Mouse (Mus musculus) embryonic fibroblast, embryonic 13.5 days (primary cell): Measurements from ENCODE around the gene Tsc22d1. TPM values are rescaled to one million over a fixed set of nuclear protein-coding genes. Genes with fewer than 3 reads are reported as not detected.

Experiments used
- H3K27ac ChIP-seq: 2 replicates; pipeline ENCODE4 v1.5.1; 2012; ENCODE audit warnings: low read length, control low read depth, inconsistent platforms; ENCODE audit not compliant: insufficient read depth
- H3K4me1 ChIP-seq: 2 replicates; pipeline ENCODE4 v1.6.1; 2011; ENCODE audit warnings: low read length; ENCODE audit not compliant: control insufficient read depth, insufficient read depth
- H3K4me3 ChIP-seq: 2 replicates; pipeline ENCODE4 v1.5.1; 2011; ENCODE audit warnings: mild to moderate bottlenecking, control low read depth, low read length; ENCODE audit not compliant: insufficient read depth
- CTCF ChIP-seq: IDR thresholded peaks from 2 replicates; pipeline ENCODE4 v1.5.1; 2011; ENCODE audit warnings: mild to moderate bottlenecking, control low read depth, low read length, moderate library complexity, borderline replicate concordance; ENCODE audit not compliant: insufficient read depth
- POLR2A ChIP-seq: IDR thresholded peaks from 2 replicates; pipeline ENCODE4 v1.6.1; 2011; ENCODE audit warnings: low read depth, mild to moderate bottlenecking, control low read depth, low read length, moderate library complexity
- polyA plus RNA-seq: library from polyadenylated mRNA; stranded (reverse); fragments of >200 nt; gene quantifications from 2 replicates; pipeline ENCODE4 v1.2.4, GENCODE M21; 2011; ENCODE audit warnings: low read depth; ENCODE audit not compliant: missing spikeins, insufficient read length

Tsc22d1 gene
- polyA plus RNA-seq, 1 experiment = 370 TPM

DNA sequence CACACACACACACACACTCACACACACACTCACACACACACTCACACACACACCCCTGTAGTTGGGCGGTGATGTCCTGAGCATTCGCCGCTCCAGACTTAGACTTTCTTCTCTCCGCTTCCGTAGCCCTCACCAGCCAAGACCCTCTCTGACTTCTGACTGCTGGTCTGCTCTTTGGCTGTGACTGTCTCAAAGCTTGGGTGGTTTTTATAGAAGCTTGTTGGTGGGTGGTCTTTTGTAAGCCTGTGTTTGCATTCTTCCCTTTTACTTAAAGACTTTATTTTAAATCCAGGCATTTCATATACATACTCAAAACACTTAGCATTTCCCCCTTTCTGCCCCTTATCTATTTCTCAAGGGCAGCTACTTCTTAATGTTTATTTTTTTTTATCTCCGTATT, 84.7 kb downstream of the Tsc22d1 start:
- Histone ChIP-seq H3K27ac (no peak overlapping the region), H3K4me1 (no peaks in the 10 kb centered on the region), H3K4me3 (no peak overlapping the region)
- TF ChIP-seq POLR2A (no peak), CTCF (no peak)

DNA sequence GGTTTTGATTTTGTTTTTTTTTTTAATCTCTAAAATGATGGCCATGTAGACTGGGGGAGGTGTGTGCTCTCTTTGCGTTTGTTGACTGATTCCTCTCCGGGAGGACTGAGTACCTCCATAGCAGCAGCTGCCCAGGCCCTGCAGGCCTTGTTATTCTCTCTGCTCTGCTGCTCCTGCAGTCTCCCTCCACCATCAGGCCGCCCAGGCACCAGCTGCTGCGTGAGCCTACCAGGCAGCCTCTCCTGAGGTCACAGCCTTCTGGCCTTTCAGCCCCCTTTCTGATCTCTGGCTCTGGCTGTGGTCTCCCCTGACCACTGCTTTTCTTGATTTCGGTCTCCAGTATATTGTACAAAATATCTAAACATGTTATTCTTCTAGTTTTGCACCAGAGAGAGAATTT, 85.3 kb downstream of the Tsc22d1 start:
- Histone ChIP-seq H3K4me1 (no peaks in the 10 kb centered on the region), H3K4me3 (no peak overlapping the region), H3K27ac (no peak overlapping the region)
- TF ChIP-seq CTCF (no peak), POLR2A (no peak)

- TF ChIP-seq POLR2A = no peak
- no peak for TF ChIP-seq CTCF
- H3K27ac ChIP-seq = peak overlapping the region; percentile 53
- no peaks in the 10 kb centered on the region for H3K4me1 ChIP-seq
- H3K4me3 ChIP-seq = peak overlapping the region; percentile 13; the same call in 1 of the 2 replicates
Observed at GRCm38 (mm10) chr14:76503231-76503851, 88.6 kb downstream of the Tsc22d1 start.

DNA sequence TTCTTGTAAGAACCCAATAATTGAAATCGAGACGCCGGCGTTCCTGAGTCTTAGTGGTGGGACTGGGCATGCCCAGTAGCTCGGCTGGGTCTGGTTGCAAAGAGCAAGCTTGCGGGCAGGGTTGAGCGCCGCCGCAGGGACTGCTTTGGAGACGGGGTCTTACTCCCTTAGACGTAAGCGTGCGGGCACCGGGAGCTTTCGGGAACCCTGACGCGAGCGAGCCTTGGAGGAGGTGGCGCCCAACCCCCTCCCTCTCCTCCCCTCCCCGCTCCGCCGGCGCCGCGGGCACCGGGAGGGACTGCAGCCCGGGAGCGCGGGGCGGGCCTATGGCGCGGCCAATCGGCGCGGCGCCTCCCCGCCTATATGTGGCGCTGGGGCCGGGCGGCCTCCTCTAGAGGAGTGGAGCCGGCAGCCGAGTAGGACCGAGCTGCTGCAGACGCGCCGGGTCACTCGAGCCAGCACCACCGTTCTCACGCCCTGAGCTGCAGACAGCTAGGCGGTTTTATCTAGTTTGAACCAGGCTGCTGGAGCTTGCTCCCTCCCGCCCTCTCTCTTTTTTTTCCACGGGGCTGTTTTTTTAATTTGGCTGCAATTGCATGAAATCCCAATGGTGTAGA, 89.5 kb downstream of the Tsc22d1 start:
- Histone ChIP-seq H3K4me3 (peak overlapping the region; percentile 90), H3K4me1 (no peaks in the 10 kb centered on the region), H3K27ac (peak overlapping the region; percentile 95)
- TF ChIP-seq CTCF (no peak), POLR2A (peak; percentile 100)

DNA sequence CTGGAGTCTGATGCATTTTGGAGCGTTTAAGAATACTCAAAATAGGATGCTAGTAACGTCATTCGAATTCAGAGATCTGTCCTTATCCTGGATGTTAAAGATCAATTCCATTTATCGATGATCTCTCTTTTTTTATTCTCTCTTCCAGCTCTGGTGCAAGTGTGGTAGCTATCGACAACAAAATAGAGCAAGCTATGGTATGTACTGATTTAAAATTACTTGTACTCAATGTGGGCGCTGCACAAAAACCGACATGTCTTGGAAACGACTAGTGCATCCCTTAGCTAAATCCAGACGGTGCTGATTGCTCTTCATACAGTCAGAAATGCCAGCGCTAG, 90.3 kb downstream of the Tsc22d1 start:
- Histone ChIP-seq H3K27ac (peak overlapping the region; percentile 95), H3K4me1 (no peaks in the 10 kb centered on the region), H3K4me3 (peak overlapping the region; percentile 90)
- no peak for TF ChIP-seq CTCF
- 0 out of 2 replicates have a peak, but pooled peaks have one; percentile 47 for TF ChIP-seq POLR2A

GRCm38 (mm10) chr14:76505439-76506220, 90.9 kb downstream of the Tsc22d1 start:
- peak; percentile 69 for TF ChIP-seq POLR2A
- TF ChIP-seq CTCF = no peak
- H3K27ac ChIP-seq = peak overlapping the region; percentile 95
- no peaks in the 10 kb centered on the region for H3K4me1 ChIP-seq
- peak overlapping the region; percentile 90 for H3K4me3 ChIP-seq

- peak overlapping the region; percentile 80 for H3K27ac ChIP-seq
- TF ChIP-seq CTCF (no peak), POLR2A (no peak; the same call in 1 of the 2 replicates)
Observed at GRCm38 (mm10) chr14:76506425-76507205, 91.9 kb downstream of the Tsc22d1 start.

GRCm38 (mm10) chr14:76507357-76507756, 92.6 kb downstream of the Tsc22d1 start:
- no peak overlapping the region for H3K27ac ChIP-seq
- no peaks in the 10 kb centered on the region for H3K4me1 ChIP-seq
- TF ChIP-seq POLR2A = peak; percentile 40
- no peak for TF ChIP-seq CTCF
- H3K4me3 ChIP-seq = no peak overlapping the region

More at GRCm38 (mm10) chr14:76506425-76507205, 91.9 kb downstream of the Tsc22d1 start:
- H3K4me1 ChIP-seq = no peaks in the 10 kb centered on the region
- peak overlapping the region; percentile 57 for H3K4me3 ChIP-seq

DNA sequence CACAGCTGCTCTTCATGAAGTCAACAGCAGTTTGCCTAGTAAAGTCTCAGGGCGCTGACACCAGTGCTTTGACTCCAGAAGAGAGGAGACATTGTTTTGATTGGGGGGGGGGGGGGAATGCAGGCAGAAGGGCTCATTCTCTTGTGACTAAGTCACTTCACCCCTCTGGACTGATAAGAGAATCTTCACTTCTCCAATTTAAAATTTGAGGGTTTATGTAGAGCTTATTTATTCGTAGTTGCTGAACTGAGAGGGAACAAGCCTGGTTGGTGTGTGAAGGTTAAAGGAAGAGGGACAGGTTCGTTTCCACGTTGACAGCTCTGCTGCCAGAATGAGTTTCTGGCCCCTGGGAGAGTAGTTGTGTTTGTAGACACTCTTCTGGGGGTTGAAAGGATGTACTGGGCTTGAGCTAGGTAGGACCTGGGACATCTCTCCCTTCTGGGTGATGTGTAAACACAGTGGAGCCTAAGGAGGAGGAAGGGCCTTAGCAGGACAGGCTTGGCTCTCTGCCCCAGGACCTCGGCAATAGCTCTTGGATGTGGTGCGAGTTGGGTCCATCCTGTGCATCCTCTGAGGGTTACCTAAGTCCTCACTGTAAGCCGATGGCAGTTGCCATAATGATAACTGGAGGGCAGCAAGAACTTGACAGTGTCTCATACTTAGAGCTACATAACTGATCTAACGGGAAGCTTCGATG, 93.2 kb downstream of the Tsc22d1 start:
- Histone ChIP-seq H3K4me1 (no peaks in the 10 kb centered on the region), H3K4me3 (no peak overlapping the region), H3K27ac (no peak overlapping the region)
- TF ChIP-seq POLR2A (peak; percentile 76), CTCF (no peak)
